Mouse (Mus musculus): ENCODE measurements at regions not wholly inside any gene's neighbourhood (a gene's known extent, or its start where the extent isn't known, plus 50 kb on each side); places are given as distances from the start of the nearest gene placed in this dataset.

GRCm38 (mm10) chr2:166256193-166256592 is 100.7 kb upstream of the Sulf2 start:
- no peak for TF ChIP-seq POLR2A (IDR thresholded peaks at IDR 0.05; ENCODE audit: borderline replicate concordance, extremely low read depth, low read depth, low read length)
- TF ChIP-seq CTCF (IDR thresholded peaks at IDR 0.05; ENCODE audit: insufficient read depth, low read length): no peak
